Mouse (Mus musculus): ENCODE data around the gene Fxyd7. TPM values are rescaled to one million over a fixed set of nuclear protein-coding genes. Genes with fewer than 3 reads are reported as not detected.

Gene Fxyd7
- polyA plus RNA-seq (2015; fragmentation: Nextera tagmentation; extraction: Ambion mirVana), result 20.3 and 20.7 TPM in 2 replicates

GRCm38 (mm10) chr7:31051321-31052021 lies at the start of gene Fxyd7:
Fxyd7 (minus strand) TSS chr7:31051467.
- Histone ChIP-seq H3K27ac (no peak within 1 kb of the TSS), H3K4me1 (replicated peaks) (peaks cover 57% of the 10 kb centered on the region), H3K9ac (no peak within 1 kb of the TSS), H3K4me3 (replicated peaks) (peak within 1 kb of the TSS; percentile 19), H3K4me2 (replicated peaks) (peak within 1 kb of the TSS; percentile 49), H3K9me3 (no peaks in the 10 kb centered on the region), H3K27me3 (replicated peaks) (peaks cover 44% of the 10 kb centered on the region), H3K36me3 (no peaks in the 10 kb centered on the region)
- no peak for ATAC-seq
- 1% methylated on average over 27 of the region's 28 CpGs for WGBS

GRCm38 (mm10) chr7:31100786-31101185 lies 49.5 kb upstream of the Fxyd7 start:
- Histone ChIP-seq H3K4me1 (replicated peaks) (no peaks in the 10 kb centered on the region), H3K9me3 (no peaks in the 10 kb centered on the region), H3K36me3 (no peaks in the 10 kb centered on the region), H3K27ac (no peak overlapping the region), H3K27me3 (replicated peaks) (no peaks in the 10 kb centered on the region), H3K4me3 (replicated peaks) (no peak overlapping the region), H3K4me2 (replicated peaks) (no peak overlapping the region), H3K9ac (no peak overlapping the region)
- WGBS, result 71% methylated on average over 14 of the region's 14 CpGs
- no peak for ATAC-seq

GRCm38 (mm10) chr7:31099612-31099982 lies 48.3 kb upstream of the Fxyd7 start:
- no peak overlapping the region for H3K4me2 ChIP-seq (replicated peaks)
- H3K4me1 ChIP-seq (replicated peaks), result no peaks in the 10 kb centered on the region
- no peaks in the 10 kb centered on the region for H3K36me3 ChIP-seq
- no peaks in the 10 kb centered on the region for H3K9me3 ChIP-seq
- H3K27ac ChIP-seq, result no peak overlapping the region
- H3K27me3 ChIP-seq (replicated peaks), result no peaks in the 10 kb centered on the region
- no peak for ATAC-seq
- WGBS, result 89% methylated on average over 6 of the region's 6 CpGs
- H3K4me3 ChIP-seq (replicated peaks), result no peak overlapping the region
- H3K9ac ChIP-seq, result no peak overlapping the region

- 78% methylated on average over 22 of the region's 22 CpGs for WGBS
Observed at GRCm38 (mm10) chr7:31098697-31099611, 47.7 kb upstream of the Fxyd7 start.

GRCm38 (mm10) chr7:31097583-31098248 lies 46.4 kb upstream of the Fxyd7 start:
- peak overlapping the region; percentile 23 for H3K4me3 ChIP-seq (replicated peaks)
- WGBS, result 37% methylated on average over 20 of the region's 20 CpGs
- H3K9ac ChIP-seq, result 0 out of 2 replicates have a peak overlapping the region, but pooled peaks have one; percentile 28
- peak overlapping the region; percentile 55 for H3K4me2 ChIP-seq (replicated peaks)
- peak; percentile 93 for ATAC-seq
- H3K36me3 ChIP-seq, result no peaks in the 10 kb centered on the region
- H3K4me1 ChIP-seq (replicated peaks), result no peaks in the 10 kb centered on the region
- no peaks in the 10 kb centered on the region for H3K27me3 ChIP-seq (replicated peaks)
- no peaks in the 10 kb centered on the region for H3K9me3 ChIP-seq
- H3K27ac ChIP-seq, result no peak overlapping the region

More at GRCm38 (mm10) chr7:31098697-31099611, 47.7 kb upstream of the Fxyd7 start:
- Histone ChIP-seq H3K27ac (no peak overlapping the region), H3K36me3 (no peaks in the 10 kb centered on the region), H3K4me2 (replicated peaks) (no peak overlapping the region), H3K9ac (no peak overlapping the region), H3K4me1 (replicated peaks) (no peaks in the 10 kb centered on the region), H3K9me3 (no peaks in the 10 kb centered on the region), H3K4me3 (replicated peaks) (no peak overlapping the region), H3K27me3 (replicated peaks) (no peaks in the 10 kb centered on the region)
- no peak for ATAC-seq

GRCm38 (mm10) chr7:31096892-31097564 lies 45.8 kb upstream of the Fxyd7 start:
- no peak for ATAC-seq
- WGBS, result 75% methylated on average over 9 of the region's 9 CpGs
- Histone ChIP-seq H3K27me3 (replicated peaks) (no peaks in the 10 kb centered on the region), H3K4me1 (replicated peaks) (no peaks in the 10 kb centered on the region), H3K9ac (no peak overlapping the region), H3K27ac (no peak overlapping the region), H3K9me3 (no peaks in the 10 kb centered on the region), H3K4me3 (replicated peaks) (no peak overlapping the region), H3K4me2 (replicated peaks) (no peak overlapping the region), H3K36me3 (no peaks in the 10 kb centered on the region)

GRCm38 (mm10) chr7:31094774-31095501 lies 43.7 kb upstream of the Fxyd7 start:
- no peak overlapping the region for H3K9ac ChIP-seq
- no peak overlapping the region for H3K4me2 ChIP-seq (replicated peaks)
- no peak overlapping the region for H3K27ac ChIP-seq
- no peaks in the 10 kb centered on the region for H3K27me3 ChIP-seq (replicated peaks)
- H3K9me3 ChIP-seq, result no peaks in the 10 kb centered on the region
- no peaks in the 10 kb centered on the region for H3K4me1 ChIP-seq (replicated peaks)
- H3K4me3 ChIP-seq (replicated peaks), result no peak overlapping the region
- H3K36me3 ChIP-seq, result no peaks in the 10 kb centered on the region
- WGBS, result 28% methylated on average over 12 of the region's 12 CpGs
- ATAC-seq, result no peak

- Histone ChIP-seq H3K36me3 (no peaks in the 10 kb centered on the region), H3K27me3 (replicated peaks) (no peaks in the 10 kb centered on the region), H3K9ac (no peak overlapping the region), H3K27ac (no peak overlapping the region), H3K4me2 (replicated peaks) (no peak overlapping the region), H3K4me3 (replicated peaks) (no peak overlapping the region), H3K4me1 (replicated peaks) (peaks cover 6% of the 10 kb centered on the region; the same call in 1 of the 2 replicates), H3K9me3 (no peaks in the 10 kb centered on the region)
- no peak for ATAC-seq
- 76% methylated on average over 2 of the region's 2 CpGs for WGBS
Observed at GRCm38 (mm10) chr7:31089721-31090120, 38.5 kb upstream of the Fxyd7 start.

GRCm38 (mm10) chr7:31088206-31088605 lies 36.9 kb upstream of the Fxyd7 start:
- Histone ChIP-seq H3K4me3 (replicated peaks) (no peak overlapping the region), H3K27me3 (replicated peaks) (no peaks in the 10 kb centered on the region), H3K27ac (no peak overlapping the region), H3K9me3 (no peaks in the 10 kb centered on the region), H3K4me1 (replicated peaks) (peaks cover 11% of the 10 kb centered on the region; the same call in 1 of the 2 replicates), H3K36me3 (no peaks in the 10 kb centered on the region), H3K4me2 (replicated peaks) (no peak overlapping the region), H3K9ac (no peak overlapping the region)
- no peak for ATAC-seq
- 76% methylated on average over 3 of the region's 3 CpGs for WGBS

- peaks cover 11% of the 10 kb centered on the region; the same call in 1 of the 2 replicates for H3K4me1 ChIP-seq (replicated peaks)
- no peak overlapping the region for H3K4me3 ChIP-seq (replicated peaks)
- H3K27ac ChIP-seq, result no peak overlapping the region
- 51% methylated on average over 2 of the region's 2 CpGs for WGBS
- H3K9ac ChIP-seq, result no peak overlapping the region
- ATAC-seq, result no peak
- no peaks in the 10 kb centered on the region for H3K9me3 ChIP-seq
- no peaks in the 10 kb centered on the region for H3K27me3 ChIP-seq (replicated peaks)
- H3K36me3 ChIP-seq, result no peaks in the 10 kb centered on the region
- no peak overlapping the region for H3K4me2 ChIP-seq (replicated peaks)
Observed at GRCm38 (mm10) chr7:31087262-31087661, 36.0 kb upstream of the Fxyd7 start.

- WGBS, result 89% methylated on average over 9 of the region's 9 CpGs
- H3K27ac ChIP-seq, result no peak overlapping the region
Observed at GRCm38 (mm10) chr7:31086175-31086755, 35.0 kb upstream of the Fxyd7 start.

More at GRCm38 (mm10) chr7:31086175-31086755, 35.0 kb upstream of the Fxyd7 start:
- no peak overlapping the region for H3K4me3 ChIP-seq (replicated peaks)
- peaks cover 11% of the 10 kb centered on the region; the same call in 1 of the 2 replicates for H3K4me1 ChIP-seq (replicated peaks)
- ATAC-seq, result no peak
- no peak overlapping the region for H3K4me2 ChIP-seq (replicated peaks)
- H3K9me3 ChIP-seq, result no peaks in the 10 kb centered on the region
- no peaks in the 10 kb centered on the region for H3K36me3 ChIP-seq
- no peak overlapping the region for H3K9ac ChIP-seq
- H3K27me3 ChIP-seq (replicated peaks), result no peaks in the 10 kb centered on the region
